Mouse (Mus musculus): Measurements from ENCODE around the gene Rnf34.

Gene Rnf34

DNA sequence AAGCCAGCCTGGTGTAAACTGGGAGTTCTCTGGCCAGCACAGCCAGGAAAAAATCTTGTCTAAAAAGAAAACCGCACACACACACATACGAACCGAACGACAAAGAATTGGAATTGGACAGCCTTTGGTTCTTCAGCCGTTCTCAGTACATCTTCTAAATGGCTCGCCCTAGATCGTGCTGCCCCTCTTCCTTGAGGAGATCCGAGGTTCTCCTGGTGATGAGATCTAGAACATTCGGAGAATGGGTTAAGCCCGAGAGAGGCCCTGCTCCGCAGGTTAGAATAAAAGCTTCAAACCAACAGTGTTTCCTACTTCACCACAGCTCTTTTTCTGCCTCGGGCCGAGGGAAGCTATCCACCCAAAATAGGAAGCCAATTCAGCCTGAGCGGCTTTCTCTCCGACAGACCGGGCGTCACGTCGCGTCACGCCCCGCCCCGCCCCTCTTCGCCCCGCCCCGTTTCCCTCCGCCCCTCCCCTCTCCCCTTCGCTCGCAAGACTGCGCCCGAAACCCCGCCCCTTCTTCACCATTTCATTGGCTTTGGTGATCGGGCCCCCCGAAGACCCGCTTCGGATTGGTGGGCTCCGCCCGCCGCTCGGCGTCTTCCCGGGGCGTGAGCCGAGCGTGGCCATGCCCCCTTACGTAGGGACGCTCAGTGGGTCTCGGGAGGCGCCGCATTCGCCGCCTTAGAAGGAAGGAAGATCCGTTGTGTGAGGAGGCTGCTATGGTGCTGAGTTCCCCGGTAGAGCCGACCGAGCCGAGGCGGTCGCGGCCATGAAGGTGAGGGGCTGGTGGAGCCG is at the start of gene Rnf34:
TSS of gene Rnf34 (plus strand) at position 528 of the 798 bp plus-strand sequence.
- peak; percentile 98 for DNase-seq (ENCODE audit: low spot score)

DNA sequence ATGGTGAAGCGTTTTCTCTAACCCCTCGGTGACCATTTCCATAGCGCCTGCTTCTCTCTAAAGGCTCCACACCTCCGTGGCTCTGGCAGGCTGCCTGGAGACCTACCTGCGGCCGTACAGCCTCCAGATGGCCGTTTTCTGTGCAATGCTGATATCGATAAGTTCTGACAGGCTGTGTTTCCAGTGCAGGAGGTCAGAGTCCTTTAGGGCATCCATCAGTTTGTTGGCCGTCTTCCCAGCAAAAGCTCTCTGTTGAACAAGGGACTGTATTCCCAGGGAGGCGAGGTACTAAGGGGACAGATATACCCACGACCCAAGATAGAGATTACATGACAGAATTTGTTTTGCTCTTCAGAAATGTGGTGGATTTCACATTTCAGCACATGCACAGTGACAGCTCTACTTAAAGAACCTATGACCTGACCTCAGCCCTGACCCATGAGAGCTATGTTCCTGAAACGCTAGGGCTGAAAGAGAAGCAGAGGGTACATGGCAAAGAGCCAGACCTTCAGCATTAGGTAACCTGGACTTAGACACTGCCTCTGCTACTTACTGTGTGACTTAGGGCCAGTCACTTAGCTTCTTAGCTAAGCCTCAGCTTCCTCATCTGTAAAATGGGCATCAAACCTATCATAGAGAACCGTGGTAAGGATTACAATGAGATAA is 49.4 kb upstream of the Rnf34 start:
- no peak for DNase-seq (ENCODE audit: low spot score)

DNA sequence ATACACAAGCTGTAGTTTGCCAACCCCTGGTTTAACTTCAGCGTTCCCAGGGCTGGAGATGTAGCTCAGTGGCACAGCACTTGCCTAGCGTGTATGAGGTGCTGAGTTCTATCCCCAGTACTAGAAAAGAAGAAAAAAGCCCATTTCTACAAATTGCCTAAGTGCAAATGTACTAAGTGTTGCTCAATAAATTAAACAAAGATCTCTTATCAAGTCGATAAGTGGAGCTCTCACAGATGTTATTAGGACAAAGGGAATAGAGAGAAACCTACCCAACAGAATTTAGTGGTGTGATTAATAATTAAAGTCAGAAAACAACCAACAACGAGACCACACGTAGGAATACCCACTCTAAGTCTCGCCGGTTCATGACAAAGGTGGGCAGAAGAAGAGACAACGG is 48.2 kb upstream of the Rnf34 start:
- no peak for DNase-seq (ENCODE audit: low spot score)

DNA sequence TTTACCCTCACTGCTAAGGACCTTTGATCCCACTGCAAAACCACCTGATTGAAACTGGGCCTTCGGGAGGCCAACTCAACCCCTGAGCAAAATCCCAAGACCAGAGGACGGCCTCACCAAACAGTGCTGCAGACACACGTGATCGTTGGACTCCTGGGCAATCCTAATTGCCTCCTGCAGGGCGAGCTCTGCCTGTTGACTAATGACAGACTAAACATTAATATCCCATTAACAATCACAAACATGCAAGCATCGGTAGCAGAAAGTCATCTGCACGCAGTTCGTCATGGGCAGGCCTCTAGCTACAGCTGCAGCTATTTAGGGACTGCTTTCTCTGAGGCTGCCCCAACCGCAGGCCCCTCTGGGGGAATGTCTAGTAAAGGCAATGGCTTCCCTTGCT is 47.1 kb upstream of the Rnf34 start:
- no peak for DNase-seq (ENCODE audit: low spot score)

DNA sequence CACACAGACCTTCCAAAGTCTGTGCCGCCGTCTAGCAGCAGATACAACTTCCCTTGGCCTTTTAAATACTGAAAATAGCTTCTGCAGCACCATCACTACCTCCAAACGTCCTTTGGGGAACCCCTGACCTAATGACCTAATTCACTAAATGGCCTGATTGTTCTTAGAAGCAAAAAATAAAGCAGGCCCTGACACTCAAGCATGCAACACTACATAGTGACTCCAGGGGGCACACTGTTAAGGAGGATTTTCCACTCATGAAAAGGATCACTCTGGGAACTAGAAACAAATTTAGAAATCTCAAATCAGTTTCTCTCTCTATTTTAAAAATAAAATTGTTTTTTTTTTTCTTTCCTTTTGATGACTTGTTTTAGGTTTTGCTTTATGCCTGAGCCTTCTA is 44.3 kb upstream of the Rnf34 start:
- no peak for DNase-seq (ENCODE audit: low spot score)

DNA sequence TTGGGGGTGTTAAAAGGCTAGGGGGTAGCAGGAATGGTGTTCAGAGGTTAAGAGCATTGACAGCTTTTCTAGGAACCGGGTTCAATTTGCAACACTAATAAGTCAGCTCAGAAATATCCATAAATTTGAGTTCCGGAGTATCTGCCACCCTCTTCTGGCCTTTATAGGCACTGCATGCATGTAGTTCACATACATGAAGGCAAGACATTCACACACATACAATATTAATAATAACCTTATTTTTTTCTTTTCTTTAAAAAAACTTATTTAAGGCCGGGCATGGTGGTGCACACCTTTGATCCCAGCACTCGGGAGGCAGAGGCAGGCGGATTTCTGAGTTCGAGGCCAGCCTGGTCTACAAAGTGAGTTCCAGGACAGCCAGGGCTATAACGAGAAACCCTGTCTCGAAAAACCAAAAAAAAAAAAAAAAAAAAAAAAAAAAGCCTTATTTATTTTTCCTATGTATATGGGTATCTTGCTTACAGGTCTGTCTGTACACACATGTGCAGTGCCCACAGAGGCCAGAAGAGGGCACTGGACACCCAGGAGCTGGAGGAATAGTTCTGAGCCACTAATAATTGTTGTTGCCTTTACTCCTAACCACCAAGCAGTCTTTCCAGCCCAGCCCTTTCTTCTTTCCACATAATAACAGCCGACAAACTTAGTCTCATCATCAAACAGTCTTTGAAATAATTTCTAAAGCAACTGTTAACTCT is 38.3 kb upstream of the Rnf34 start:
- DNase-seq (ENCODE audit: low spot score) = peak; percentile 63

DNA sequence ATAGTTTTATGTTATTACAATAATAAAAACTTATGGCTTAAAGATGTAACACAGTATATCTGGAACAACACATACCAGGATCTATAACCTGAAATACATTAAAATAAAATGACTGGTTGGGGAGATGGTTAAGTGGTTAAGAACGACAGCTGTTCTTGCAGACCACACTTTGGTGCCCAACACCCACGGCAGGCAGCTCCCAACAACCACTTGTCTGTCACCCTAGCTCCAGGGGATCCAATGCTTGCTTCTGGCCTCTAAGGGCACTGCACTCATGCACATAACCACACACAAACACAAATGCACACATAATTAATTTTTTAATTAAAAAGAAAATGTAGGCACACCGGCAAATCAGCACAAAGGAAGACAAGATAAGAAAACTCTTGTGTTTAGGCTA is 37.1 kb upstream of the Rnf34 start:
- DNase-seq (ENCODE audit: low spot score) = no peak

DNA sequence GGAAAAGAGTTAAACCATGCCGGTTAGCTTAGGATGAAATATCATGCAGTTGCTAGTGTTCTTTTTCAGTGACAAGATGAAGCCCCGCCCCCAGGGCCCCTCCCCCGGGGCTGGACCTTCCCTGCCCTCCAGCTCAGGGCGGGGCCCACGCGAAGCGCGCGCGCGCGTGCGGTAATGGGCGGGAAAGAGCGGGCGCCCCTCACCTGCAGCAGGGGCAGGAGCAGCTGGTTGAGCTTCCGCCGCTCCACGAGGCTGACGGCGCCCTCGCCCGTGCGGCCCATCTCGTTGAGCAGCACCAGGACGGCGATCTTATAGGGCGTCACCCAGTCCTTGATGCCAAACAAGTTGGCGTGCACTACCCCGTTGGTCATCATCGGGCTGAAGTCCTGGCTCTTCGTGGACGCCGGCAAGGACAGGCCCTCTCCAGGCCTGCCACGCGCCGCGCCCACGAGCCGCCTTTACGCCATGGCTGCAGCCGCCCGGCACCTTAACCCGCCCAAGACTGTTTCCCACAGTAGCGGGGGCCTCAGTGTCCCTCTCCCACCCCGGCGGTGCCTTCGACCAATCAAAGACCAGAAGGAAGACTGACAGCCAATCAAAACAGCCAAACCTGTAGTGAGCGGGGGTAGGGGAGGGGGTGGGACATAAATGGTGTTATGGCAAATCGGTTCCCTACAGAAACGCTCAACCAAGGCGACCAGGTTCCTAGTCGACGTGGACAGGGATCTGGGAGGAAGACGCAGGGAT is 28.9 kb upstream of the Rnf34 start, which contains the start of gene Anapc5:
TSS of gene Anapc5 (minus strand) at position 563 of the 747 bp plus-strand sequence.
- peak; percentile 94 for DNase-seq (ENCODE audit: low spot score)

DNA sequence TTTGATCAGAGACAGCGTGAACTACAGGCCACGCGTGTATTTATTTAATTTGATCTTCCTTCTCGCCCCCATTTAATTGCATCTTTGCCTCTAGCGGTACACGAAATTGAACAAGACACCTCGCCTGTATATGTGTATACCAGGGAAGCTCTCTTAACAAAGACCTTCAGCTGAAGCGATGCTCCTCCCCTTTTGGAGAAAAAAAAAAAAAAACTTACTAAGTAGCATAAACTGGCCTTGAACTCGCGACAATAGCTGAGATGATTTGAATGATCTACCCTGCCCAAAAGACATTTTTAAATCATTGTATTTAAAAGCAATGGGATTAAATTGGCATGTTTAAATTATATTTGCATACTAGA is 28.3 kb upstream of the Rnf34 start:
- DNase-seq (ENCODE audit: low spot score) = no peak

DNA sequence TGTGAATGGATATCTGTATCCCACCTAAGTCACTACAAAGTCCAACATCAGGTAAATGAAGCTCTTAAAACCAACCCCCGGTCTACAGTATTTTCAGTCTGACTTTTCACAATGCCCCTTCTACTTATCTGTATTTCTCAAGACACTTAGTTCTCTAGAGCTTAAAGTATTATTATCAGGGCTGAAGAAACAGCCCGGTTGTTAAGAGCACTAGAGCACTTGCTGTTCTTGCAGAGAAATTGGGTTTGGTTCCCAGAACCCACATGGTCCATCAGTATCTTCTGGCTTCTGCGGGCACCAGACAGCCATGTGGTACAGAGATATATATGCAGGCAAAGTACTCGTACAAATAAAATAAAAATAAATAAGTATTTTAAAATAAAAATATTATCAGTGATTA is 27.4 kb upstream of the Rnf34 start:
- DNase-seq (ENCODE audit: low spot score) = no peak

DNA sequence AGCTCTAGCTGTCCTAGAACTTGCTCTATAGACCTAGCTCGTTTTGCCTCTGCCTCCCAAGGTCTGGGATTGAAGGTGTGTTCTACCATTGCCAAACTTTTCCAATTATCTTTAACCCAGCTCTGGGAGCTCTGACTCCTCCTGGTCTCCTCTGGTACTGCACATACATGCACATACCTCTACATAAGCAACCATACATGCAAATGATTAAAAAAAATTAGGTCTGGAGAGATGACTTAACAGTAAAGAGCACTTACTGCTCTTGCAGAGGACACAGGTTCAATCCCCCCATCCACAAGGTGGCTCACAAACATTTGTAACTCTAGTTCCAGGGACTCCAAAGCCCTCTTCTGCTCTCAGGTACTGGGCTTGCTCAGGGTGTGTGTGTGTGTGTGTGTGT is 25.9 kb upstream of the Rnf34 start:
- no peak for DNase-seq (ENCODE audit: low spot score)

DNA sequence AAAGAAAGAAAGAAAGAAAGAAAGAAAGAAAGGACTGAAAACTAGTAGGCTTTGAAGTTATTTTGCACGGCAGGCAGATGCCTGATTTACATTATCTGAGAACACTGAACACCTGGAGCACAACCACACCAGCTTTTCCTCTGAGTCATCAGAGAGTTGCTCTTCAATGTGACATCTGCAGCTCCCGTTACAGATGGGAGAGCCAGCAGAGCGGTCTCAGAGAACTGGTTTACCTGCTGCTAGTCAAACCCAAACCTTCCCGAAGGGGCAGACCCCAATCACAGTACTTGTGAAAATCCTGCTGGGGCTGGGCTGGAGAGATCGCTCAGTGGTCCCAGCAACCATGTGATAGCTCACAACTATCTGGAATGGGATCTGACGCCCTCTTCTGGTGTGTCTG is 25.4 kb upstream of the Rnf34 start:
- DNase-seq (ENCODE audit: low spot score) = no peak

DNA sequence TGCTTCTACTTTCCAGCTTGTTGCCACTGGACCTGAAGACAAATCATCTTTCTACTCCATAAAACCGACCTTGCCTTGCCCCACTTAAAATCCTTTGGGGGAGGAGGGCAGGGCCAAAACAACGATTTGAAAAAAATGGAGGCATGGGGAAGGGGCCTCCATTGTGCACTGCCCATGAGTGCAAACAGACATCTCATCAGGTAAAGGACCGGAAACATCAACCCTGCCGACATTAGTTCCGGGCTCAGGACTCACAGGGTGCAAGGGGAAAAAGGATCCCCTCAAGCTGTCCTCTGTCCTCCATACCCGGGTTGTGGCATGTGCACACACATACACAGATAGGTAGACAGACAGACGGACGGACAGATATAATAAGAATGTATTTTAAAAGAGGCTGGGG is 24.7 kb upstream of the Rnf34 start:
- DNase-seq (ENCODE audit: low spot score) = no peak

DNA sequence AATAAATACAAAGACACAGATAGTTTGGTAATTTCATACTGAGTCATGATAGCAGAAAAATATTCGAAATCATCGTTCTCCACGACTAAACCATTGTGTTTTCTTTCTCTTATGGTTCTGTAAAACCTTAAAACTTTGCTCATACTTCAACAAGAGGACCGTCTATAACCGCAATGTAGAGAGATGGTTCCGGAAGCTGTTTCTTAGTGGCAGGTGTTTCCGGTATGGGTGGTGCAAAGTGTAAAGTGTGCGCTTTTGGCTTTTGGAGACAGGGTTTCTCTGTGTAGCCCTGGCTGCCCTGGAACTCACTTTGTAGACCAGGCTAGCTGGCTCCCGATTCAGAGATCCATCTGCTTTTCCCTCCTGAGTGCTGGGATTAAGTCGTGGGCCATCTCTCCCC is 17.3 kb upstream of the Rnf34 start:
- DNase-seq (ENCODE audit: low spot score) = no peak

DNA sequence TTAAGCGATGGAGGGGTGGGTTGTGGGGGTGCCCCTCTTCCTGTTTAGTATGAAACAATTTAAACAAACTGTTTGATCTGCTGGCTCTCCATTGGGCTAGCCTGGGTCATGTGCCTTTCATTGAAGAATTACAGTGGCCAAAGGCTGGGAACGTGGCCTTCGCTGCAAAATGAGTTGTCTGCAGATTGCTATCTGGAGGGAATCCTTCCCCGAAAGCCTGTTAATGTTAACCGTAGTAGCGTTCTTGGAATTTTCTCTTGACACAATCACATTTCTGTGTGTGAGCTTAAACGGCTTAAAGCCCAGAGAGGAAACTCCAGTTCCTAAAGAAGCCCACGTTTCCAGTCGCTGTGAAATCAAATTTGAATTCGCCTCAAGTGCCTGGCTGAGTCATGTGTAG is 16.9 kb upstream of the Rnf34 start:
- DNase-seq (ENCODE audit: low spot score) = no peak

DNA sequence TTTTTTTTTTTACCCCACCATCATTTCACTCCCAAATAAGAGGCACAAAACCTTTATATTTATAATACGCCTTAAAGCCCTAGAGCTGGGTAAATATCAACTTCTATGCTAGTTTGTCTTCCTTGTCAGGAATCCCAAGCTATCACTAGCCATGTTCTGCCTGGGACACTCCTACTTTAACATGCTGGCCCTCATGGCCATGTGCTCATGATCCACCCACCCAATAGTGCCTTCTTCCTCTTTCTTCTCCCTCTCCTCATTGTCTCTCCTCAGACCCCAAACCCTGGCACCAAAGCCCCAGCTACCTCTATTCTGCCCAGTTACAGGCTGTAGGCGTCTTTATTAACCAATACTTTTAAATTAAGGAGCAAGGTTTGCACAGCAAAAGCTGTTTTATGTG is 8.7 kb upstream of the Rnf34 start:
- DNase-seq (ENCODE audit: low spot score) = no peak

DNA sequence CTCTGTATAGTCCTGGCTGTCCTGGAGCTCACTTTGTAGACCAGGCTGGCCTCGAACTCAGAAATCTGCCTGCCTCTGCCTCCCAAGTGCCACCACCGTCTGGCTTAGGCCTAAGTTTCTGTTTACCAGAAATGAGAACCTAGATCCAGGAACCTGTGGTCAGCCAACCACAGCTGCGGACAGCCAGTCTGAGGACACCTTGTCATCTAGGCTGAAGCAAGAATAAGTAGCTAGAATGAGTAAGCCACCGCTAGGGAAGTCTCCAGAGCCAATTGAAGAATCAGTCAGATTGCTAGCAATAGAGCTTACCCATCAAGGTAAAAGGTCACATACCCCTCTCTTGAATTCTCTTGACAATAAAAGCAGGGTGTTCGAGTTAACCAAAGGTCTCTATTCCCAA is 6.0 kb upstream of the Rnf34 start:
- no peak for DNase-seq (ENCODE audit: low spot score)

DNA sequence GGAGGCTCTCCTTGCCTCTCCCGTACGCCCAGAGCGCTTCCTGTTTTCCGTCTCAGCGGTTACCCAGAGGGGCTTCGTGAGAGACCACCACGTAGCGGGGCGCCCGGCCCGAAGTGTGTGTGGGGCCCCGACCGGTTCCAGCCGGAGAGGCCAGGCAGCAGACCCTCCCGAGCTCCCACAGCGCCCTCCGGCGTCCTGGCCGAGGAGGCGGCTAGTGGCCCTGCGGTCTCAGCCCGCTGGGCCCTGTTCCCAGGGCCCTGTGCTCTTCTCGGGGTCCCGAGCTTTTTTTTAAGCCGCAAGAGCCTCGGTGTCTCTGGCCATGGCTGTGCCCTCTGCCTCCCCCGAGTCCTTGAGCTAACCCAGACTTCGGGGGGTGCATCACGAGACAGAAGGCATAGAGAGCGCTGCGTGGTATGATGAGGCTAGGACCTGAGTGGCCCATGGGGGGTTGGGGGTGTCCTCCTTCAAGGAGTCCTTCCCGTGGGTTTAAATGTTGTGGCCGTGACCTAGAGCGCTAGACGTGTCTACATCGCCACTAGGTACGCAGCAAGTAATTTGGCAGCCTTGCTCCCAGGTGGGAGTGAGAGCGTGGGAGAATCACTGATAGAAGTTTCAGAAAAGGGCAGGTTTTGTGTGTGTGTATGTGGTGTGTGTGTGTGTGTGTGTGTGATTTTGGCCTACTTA is 613 bp downstream of the Rnf34 start:
- peak; percentile 18 for DNase-seq (ENCODE audit: low spot score)

DNA sequence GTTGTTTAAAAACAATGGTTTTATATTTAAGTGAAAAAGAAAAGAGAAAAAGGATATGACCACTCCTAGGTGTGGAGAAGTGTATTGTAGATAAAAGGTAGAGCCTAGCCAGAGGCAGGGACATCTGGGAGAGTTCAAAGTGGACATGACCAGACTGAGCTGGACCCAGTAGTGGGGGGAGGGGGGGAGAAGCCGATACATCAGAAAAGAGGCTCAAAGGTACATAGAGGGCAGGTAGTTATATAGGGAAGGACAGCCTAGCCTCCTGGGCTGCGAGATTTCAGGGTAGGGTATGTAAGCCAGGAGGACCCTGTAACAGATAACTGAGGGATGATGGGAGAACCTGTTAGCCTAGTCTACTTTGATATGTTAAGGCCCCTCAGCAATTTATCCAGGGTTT is 2.8 kb downstream of the Rnf34 start:
- DNase-seq (ENCODE audit: low spot score) = no peak

DNA sequence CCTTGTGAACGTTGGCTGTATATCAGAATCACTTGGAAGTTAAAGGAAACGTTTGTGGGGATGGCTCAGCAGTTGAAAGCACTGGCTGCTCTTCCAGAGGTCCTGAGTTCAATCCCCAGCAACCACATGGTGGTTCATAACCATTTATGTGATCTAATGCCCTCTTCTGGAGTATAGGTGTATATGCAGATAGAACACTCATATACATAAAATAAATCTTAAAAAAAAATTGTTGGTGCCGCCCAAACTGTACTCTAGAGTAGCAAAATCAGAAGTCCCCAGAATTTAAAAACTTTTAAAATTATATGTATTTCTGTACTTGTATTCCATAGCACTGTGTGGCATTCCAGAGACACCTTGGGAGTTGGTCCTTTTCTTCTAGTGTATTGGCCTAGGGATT is 6.0 kb downstream of the Rnf34 start:
- no peak for DNase-seq (ENCODE audit: low spot score)

DNA sequence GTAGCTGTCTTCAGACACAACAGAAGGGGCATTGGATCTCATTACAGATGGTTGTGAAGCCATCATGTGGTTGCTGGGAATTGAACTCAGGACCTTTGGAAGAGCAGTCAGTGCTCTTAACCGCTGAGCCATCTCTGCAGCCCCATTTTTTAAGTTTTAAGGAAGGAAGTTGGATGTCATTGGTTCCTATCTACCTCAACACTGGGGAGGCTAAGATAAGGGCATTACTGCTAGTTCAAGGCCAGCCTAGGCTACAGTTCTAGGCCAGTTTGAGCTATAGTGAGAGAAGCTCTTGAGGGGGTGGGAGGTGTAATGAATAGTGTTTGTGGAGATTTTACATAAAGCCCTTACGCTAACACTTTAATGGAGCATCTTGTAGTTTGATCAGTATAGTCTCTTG is 13.2 kb downstream of the Rnf34 start:
- DNase-seq (ENCODE audit: low spot score) = no peak

DNA sequence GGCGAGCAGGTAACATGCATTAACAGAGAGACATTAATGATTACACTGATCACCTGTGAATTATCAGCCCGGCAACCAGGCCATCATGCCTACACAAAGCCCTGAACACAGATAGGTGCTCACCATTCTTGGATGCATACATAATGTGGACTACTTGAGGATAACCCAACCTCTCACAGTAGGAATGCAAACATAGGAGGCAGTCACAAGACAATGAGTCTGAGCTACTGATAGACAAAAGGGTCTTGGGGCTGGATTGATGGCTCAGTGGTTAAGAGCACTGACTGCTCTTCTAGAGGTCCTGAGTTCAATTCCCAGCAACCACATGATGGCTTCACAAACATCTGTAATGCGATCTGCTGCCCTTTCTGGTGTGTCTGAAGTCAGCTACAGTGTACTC is 22.8 kb downstream of the Rnf34 start:
- DNase-seq (ENCODE audit: low spot score) = no peak

Data from layer of hippocampus, adult 11-12 months (tissue).